Mouse (Mus musculus): ENCODE results near the gene Gjb3. TPM values are rescaled to one million over a fixed set of nuclear protein-coding genes. Genes with fewer than 3 reads are reported as not detected.

Gjb3 gene
- polyA plus RNA-seq, 2 experiments: 0.03 to 0.14 TPM

DNA sequence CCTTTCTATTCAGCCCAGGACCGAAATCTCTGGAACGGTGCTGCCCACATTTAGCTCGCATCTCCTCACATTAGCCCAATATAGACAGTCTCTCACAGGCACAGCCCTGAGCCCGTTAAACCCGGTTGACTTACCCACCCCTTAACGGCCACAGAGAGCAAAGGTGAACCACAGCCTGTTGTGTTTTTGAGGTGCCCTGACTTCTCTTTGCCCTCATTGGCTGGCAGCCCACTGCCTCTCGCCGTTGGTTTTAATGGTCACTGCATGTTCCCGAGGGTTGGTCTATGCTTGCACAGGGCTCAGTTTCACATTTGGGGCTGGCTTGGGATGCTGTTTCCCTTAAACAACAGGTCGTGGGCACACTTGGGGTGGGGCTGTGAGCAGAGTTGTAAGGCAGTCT lies 6.3 kb downstream of the Gjb3 start:
- H3K9ac ChIP-seq (replicated peaks): no peak overlapping the region
- no peak overlapping the region for H3K4me2 ChIP-seq (ENCODE audit: low read depth)
- H3K27me3 ChIP-seq (ENCODE audit: control insufficient read depth, insufficient read depth, low read length): no peaks in the 10 kb centered on the region; the same call in 1 of the 2 replicates
- H3K4me3 ChIP-seq (ENCODE audit: insufficient read depth in 1 of 2, low read depth in 2 of 2, low read length in 2 of 2): no peak overlapping the region
- DNase-seq (ENCODE audit: low read depth in 3 of 3, low spot score in 3 of 3): no peak
- no peaks in the 10 kb centered on the region for H3K9me3 ChIP-seq (ENCODE audit: control insufficient read depth, low read length)
- WGBS (ENCODE audit: insufficient replicate concordance): 54% methylated on average over 10 of the region's 10 CpGs
- H3K36me3 ChIP-seq (replicated peaks; ENCODE audit: control insufficient read depth, insufficient read depth, low read depth): no peaks in the 10 kb centered on the region
- no peak overlapping the region for H3K27ac ChIP-seq
- no peak for TF ChIP-seq CTCF (IDR thresholded peaks at IDR 0.05; ENCODE audit: low read depth)
- H3K4me1 ChIP-seq (replicated peaks; ENCODE audit: control insufficient read depth in 2 of 2, insufficient read depth in 2 of 2, low read length in 1 of 2): peaks cover 0 to 1% of the 10 kb centered on the region in 2 experiments; a peak in 1 of 4 replicates
- ATAC-seq (ENCODE audit: insufficient read depth): no peak

DNA sequence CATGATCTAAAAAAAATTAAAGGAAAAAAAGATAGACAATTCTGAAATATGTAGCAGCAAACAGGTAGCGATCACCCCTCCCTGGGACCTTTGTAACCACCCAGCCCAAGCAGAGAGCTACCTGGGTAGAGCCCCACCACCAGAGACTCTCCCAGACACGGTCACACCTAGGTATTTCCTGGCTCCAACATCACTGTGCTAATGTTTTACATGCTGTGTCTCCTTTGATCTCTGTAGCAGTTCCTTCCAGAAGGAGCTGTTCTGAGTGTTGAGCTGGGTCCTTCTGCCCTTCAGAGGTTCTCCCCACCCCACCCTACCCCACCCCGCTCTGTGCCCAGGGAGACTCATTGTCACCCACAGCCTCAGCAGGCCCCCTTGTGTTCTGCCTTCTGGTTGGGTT lies 7.0 kb downstream of the Gjb3 start:
- Histone ChIP-seq H3K9ac (replicated peaks) (no peak overlapping the region), H3K36me3 (replicated peaks; ENCODE audit: control insufficient read depth, insufficient read depth, low read depth) (no peaks in the 10 kb centered on the region), H3K4me2 (ENCODE audit: low read depth) (no peak overlapping the region), H3K4me1 (replicated peaks; ENCODE audit: control insufficient read depth in 2 of 2, insufficient read depth in 2 of 2, low read length in 1 of 2) (peaks cover 0 to 1% of the 10 kb centered on the region in 2 experiments; a peak in 1 of 4 replicates), H3K27ac (no peak overlapping the region), H3K4me3 (ENCODE audit: insufficient read depth in 1 of 2, low read depth in 2 of 2, low read length in 2 of 2) (no peak overlapping the region), H3K9me3 (ENCODE audit: control insufficient read depth, low read length) (no peaks in the 10 kb centered on the region), H3K27me3 (ENCODE audit: control insufficient read depth, insufficient read depth, low read length) (no peaks in the 10 kb centered on the region; the same call in 1 of the 2 replicates)
- DNase-seq (ENCODE audit: low read depth in 3 of 3, low spot score in 3 of 3): no peak
- TF ChIP-seq CTCF (IDR thresholded peaks at IDR 0.05; ENCODE audit: low read depth) (no peak), EP300 (IDR thresholded peaks at IDR 0.05; ENCODE audit: low read depth) (no peak)
- ATAC-seq (ENCODE audit: insufficient read depth): no peak
- 55% methylated on average over 3 of the region's 3 CpGs for WGBS (ENCODE audit: insufficient replicate concordance)

DNA sequence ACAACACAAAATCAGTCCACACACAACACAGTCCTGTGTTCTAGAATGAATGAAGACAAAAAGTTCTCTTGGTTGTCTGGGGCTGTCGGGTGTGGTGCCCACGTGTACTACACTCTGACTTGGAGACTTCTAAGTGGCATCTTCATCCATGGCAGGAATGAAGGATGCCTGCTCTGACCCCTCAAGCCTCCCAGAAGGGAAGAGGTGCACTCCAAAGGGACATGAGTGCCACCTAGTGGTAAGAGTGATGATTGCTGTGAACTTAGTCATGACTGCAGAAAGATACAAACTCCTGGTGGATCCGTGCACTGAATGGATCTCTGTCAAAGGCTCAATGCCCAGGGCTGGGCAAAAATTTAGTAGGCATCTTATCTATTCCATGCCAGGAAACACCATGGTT lies 11.0 kb downstream of the Gjb3 start:
- DNase-seq (ENCODE audit: low read depth in 3 of 3, low spot score in 3 of 3): peak; percentile 12 to 35 (median 20)

DNA sequence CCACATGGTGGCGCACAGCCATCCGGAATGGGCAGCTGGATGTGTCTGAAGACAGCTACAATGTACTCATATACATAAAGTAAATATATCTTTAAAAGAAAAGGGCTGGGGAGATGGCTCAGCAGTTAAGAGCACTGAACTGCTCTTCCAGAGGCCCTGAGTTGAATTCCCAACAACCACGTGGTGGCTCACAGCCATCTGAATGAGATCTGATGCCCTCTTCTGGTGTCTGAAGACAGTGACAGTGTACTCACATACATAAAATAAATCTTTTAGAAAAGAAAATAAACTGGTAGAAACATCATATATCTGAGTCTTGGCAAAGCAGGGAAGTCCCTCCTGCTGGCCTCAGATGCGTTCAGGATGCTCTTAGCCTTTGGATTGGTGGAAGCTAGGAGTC lies 13.5 kb downstream of the Gjb3 start:
- ATAC-seq (ENCODE audit: insufficient read depth) (no peak), DNase-seq (ENCODE audit: low read depth in 3 of 3, low spot score in 3 of 3) (no peak)
- H3K9ac ChIP-seq (replicated peaks): no peak overlapping the region
- no peaks in the 10 kb centered on the region for H3K4me1 ChIP-seq (replicated peaks; ENCODE audit: control insufficient read depth in 2 of 2, insufficient read depth in 2 of 2, low read length in 1 of 2)
- 50% methylated on average over 4 of the region's 4 CpGs for WGBS (ENCODE audit: insufficient replicate concordance)
- TF ChIP-seq CTCF (IDR thresholded peaks at IDR 0.05; ENCODE audit: low read depth) (0 out of 2 replicates have a peak, but pooled peaks have one; percentile 3), EP300 (IDR thresholded peaks at IDR 0.05; ENCODE audit: low read depth) (no peak)
- no peak overlapping the region for H3K4me2 ChIP-seq (ENCODE audit: low read depth)
- no peaks in the 10 kb centered on the region for H3K36me3 ChIP-seq (replicated peaks; ENCODE audit: control insufficient read depth, insufficient read depth, low read depth)
- no peak overlapping the region for H3K27ac ChIP-seq
- H3K27me3 ChIP-seq (ENCODE audit: control insufficient read depth, insufficient read depth, low read length): no peaks in the 10 kb centered on the region; the same call in none of the 2 replicates
- no peaks in the 10 kb centered on the region for H3K9me3 ChIP-seq (ENCODE audit: control insufficient read depth, low read length)
- H3K4me3 ChIP-seq (ENCODE audit: insufficient read depth in 1 of 2, low read depth in 2 of 2, low read length in 2 of 2): no peak overlapping the region

More for the DNA sequence above, 11.0 kb downstream of the Gjb3 start:
- ATAC-seq (ENCODE audit: insufficient read depth): no peak
- Histone ChIP-seq H3K4me3 (ENCODE audit: insufficient read depth in 1 of 2, low read depth in 2 of 2, low read length in 2 of 2) (no peak overlapping the region), H3K27ac (no peak overlapping the region), H3K9me3 (ENCODE audit: control insufficient read depth, low read length) (no peaks in the 10 kb centered on the region), H3K9ac (replicated peaks) (no peak overlapping the region), H3K36me3 (replicated peaks; ENCODE audit: control insufficient read depth, insufficient read depth, low read depth) (no peaks in the 10 kb centered on the region), H3K4me1 (replicated peaks; ENCODE audit: control insufficient read depth in 2 of 2, insufficient read depth in 2 of 2, low read length in 1 of 2) (no peaks in the 10 kb centered on the region), H3K4me2 (ENCODE audit: low read depth) (no peak overlapping the region), H3K27me3 (ENCODE audit: control insufficient read depth, insufficient read depth, low read length) (no peaks in the 10 kb centered on the region)
- 1% methylated on average over 3 of the region's 3 CpGs for WGBS (ENCODE audit: insufficient replicate concordance)
- peak; percentile 85 for TF ChIP-seq CTCF (IDR thresholded peaks at IDR 0.05; ENCODE audit: low read depth)
- no peak for TF ChIP-seq EP300 (IDR thresholded peaks at IDR 0.05; ENCODE audit: low read depth)

DNA sequence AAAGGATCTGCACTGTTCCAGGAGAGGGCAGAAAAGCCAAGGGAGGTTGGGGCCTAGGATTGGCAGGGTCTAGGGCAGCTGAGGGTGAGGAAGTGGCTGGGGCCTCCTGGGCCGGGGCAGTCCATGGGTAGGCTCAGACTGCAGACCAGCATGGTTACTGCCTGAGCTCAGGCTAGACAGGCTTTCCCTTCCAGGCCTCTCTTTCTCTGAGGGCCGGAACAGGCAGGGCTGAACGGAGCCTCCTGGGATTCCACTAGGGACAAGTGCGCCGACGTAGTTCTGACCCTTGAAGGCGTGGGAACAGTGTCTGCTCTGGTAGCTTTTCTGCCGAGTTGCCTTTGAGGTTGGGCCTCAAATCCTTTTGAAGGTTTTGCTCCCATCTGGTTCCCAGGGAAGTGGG lies 14.9 kb downstream of the Gjb3 start:
- no peaks in the 10 kb centered on the region for H3K9me3 ChIP-seq (ENCODE audit: control insufficient read depth, low read length)
- no peak overlapping the region for H3K27ac ChIP-seq
- no peak overlapping the region for H3K4me2 ChIP-seq (ENCODE audit: low read depth)
- WGBS (ENCODE audit: insufficient replicate concordance): 65% methylated on average over 8 of the region's 8 CpGs
- ATAC-seq (ENCODE audit: insufficient read depth) (no peak), DNase-seq (ENCODE audit: low read depth in 3 of 3, low spot score in 3 of 3) (no peak)
- no peaks in the 10 kb centered on the region for H3K4me1 ChIP-seq (replicated peaks; ENCODE audit: control insufficient read depth in 2 of 2, insufficient read depth in 2 of 2, low read length in 1 of 2)
- H3K36me3 ChIP-seq (replicated peaks; ENCODE audit: control insufficient read depth, insufficient read depth, low read depth): no peaks in the 10 kb centered on the region
- TF ChIP-seq CTCF (IDR thresholded peaks at IDR 0.05; ENCODE audit: low read depth): no peak
- TF ChIP-seq EP300 (IDR thresholded peaks at IDR 0.05; ENCODE audit: low read depth): no peak
- no peak overlapping the region for H3K9ac ChIP-seq (replicated peaks)
- no peak overlapping the region for H3K4me3 ChIP-seq (ENCODE audit: insufficient read depth in 1 of 2, low read depth in 2 of 2, low read length in 2 of 2)
- H3K27me3 ChIP-seq (ENCODE audit: control insufficient read depth, insufficient read depth, low read length): no peaks in the 10 kb centered on the region; the same call in none of the 2 replicates
